Mouse (Mus musculus): ENCODE measurements around the gene Borcs8.

- no peak for TF ChIP-seq CTCF (IDR thresholded peaks at IDR 0.05; ENCODE audit: low read depth, low read length)
- TF ChIP-seq POLR2A (IDR thresholded peaks at IDR 0.05; ENCODE audit: borderline replicate concordance, low read depth, low read length), result no peak
Observed at GRCm38 (mm10) chr8:70124992-70125391, 14.3 kb upstream of the Borcs8 start.

Measured in bone marrow macrophage, adult 2 months (primary cell).